8 mouse cellular contexts compared by ENCODE assay signal in genomic region chr4:45819208-45819931, GRCm38 (mm10). TPM values are rescaled to one million over a fixed set of nuclear protein-coding genes. Genes with fewer than 3 reads are reported as not detected.
A peak's percentile ranks its signal among the peaks of the same experiment; 100 is the strongest.
DNase-seq lines count a peak whose midpoint lies in the region; ATAC-seq and TF ChIP-seq lines count a peak whose summit lies in the region.

No protein-coding gene starts in this region.

- H3K9ac ChIP-seq in intestine, embryonic 16.5 days (ENCODE audit: low read depth, low read length) = 0 out of 2 replicates have a peak overlapping the region, but pooled peaks have one; percentile 2
- no peak overlapping the region for H3K9ac ChIP-seq in lung, postnatal 0 days (replicated peaks; ENCODE audit: low read depth)

- no peaks in the 10 kb centered on the region for H3K36me3 ChIP-seq in intestine, embryonic 16.5 days (ENCODE audit: control insufficient read depth, insufficient read depth, low read length)
- no peaks in the 10 kb centered on the region for H3K36me3 ChIP-seq in lung, postnatal 0 days (ENCODE audit: insufficient read depth, low read length)

- peak; percentile 21; the same call in 1 of the 2 replicates for TF ChIP-seq POLR2A in brain, embryonic 14.5 days (IDR thresholded peaks at IDR 0.05; ENCODE audit: borderline replicate concordance, extremely low read depth, insufficient read depth, insufficient read length, poor library complexity, severe bottlenecking)

- peak; percentile 82 for DNase-seq in Muller cell, postnatal 12 days (ENCODE audit: inconsistent ontology term)
- peak; percentile 98 for DNase-seq in brain, embryonic 14.5 days (ENCODE audit: low read depth)
- DNase-seq in frontal cortex, postnatal 36 days (ENCODE audit: low spot score in 2 of 2) = peak; percentile 51 to 63
- DNase-seq in lung, postnatal 0 days (ENCODE audit: low spot score) = peak; percentile 65
- DNase-seq in right cerebral cortex, adult 2 months (ENCODE audit: low spot score in 2 of 2) = peak; percentile 41 to 45
- no peak for DNase-seq in thymus, postnatal 25 days
- DNase-seq in natural killer cell, adult 2 months (ENCODE audit: low spot score in 2 of 2) = no peak

- no peak for TF ChIP-seq CTCF in brain, embryonic 14.5 days (IDR thresholded peaks at IDR 0.05; ENCODE audit: borderline replicate concordance, extremely low read depth, insufficient read depth, insufficient read length)
- TF ChIP-seq CTCF in lung, postnatal 0 days (IDR thresholded peaks at IDR 0.05) = no peak

- no peaks in the 10 kb centered on the region for H3K9me3 ChIP-seq in intestine, embryonic 16.5 days (ENCODE audit: control insufficient read depth, low read length)
- no peaks in the 10 kb centered on the region for H3K9me3 ChIP-seq in lung, postnatal 0 days (ENCODE audit: low read length)

- peak overlapping the region; percentile 54 for H3K4me2 ChIP-seq in intestine, embryonic 16.5 days (ENCODE audit: low read depth, low read length)
- peak overlapping the region; percentile 59 for H3K4me2 ChIP-seq in lung, postnatal 0 days (replicated peaks; ENCODE audit: low read depth, low read length)

- 7% methylated on average over 17 of the region's 17 CpGs for WGBS in intestine, embryonic 16.5 days
- WGBS in lung, postnatal 0 days = 4% methylated on average over 17 of the region's 17 CpGs

- TF ChIP-seq EP300 in lung, postnatal 0 days (IDR thresholded peaks at IDR 0.05) = no peak

- H3K27me3 ChIP-seq in intestine, embryonic 16.5 days (replicated peaks; ENCODE audit: control insufficient read depth, insufficient read depth, low read length) = peaks cover 8% of the 10 kb centered on the region
- H3K27me3 ChIP-seq in lung, postnatal 0 days (replicated peaks; ENCODE audit: insufficient read depth, low read length) = peaks cover 6% of the 10 kb centered on the region; the same call in 1 of the 2 replicates

- peaks cover 14% of the 10 kb centered on the region for H3K4me1 ChIP-seq in intestine, embryonic 16.5 days (ENCODE audit: control insufficient read depth, insufficient read depth, low read length)
- peaks cover 5% of the 10 kb centered on the region; the same call in 1 of the 2 replicates for H3K4me1 ChIP-seq in lung, postnatal 0 days (ENCODE audit: insufficient read depth, low read depth, low read length)

- ATAC-seq in intestine, embryonic 16.5 days = peak; percentile 68
- ATAC-seq in lung, postnatal 0 days = peak; percentile 75

- peak overlapping the region; percentile 29 for H3K4me3 ChIP-seq in intestine, embryonic 16.5 days (ENCODE audit: low read length)
- peak overlapping the region; percentile 19 for H3K4me3 ChIP-seq in lung, postnatal 0 days (ENCODE audit: low read depth, low read length)

- peak overlapping the region; percentile 5; the same call in 1 of the 2 replicates for H3K27ac ChIP-seq in intestine, embryonic 16.5 days (ENCODE audit: low read length)
- no peak overlapping the region for H3K27ac ChIP-seq in lung, postnatal 0 days (ENCODE audit: low read length)

RNA-seq across cellular contexts. Expression of gene Igfbpl1, which starts 7.4 kb away (rescaled TPM):
- 266 and 421 TPM in 2 replicates for polyA plus RNA-seq in brain, embryonic 14.5 days (2012; rRNA removed)
- 0.24 and 0.34 TPM in 2 replicates for polyA plus RNA-seq in intestine, embryonic 16.5 days (2015; fragmentation: Nextera tagmentation; extraction: Ambion mirVana)
- polyA plus RNA-seq in lung, postnatal 0 days (2015; fragmentation: Nextera tagmentation; extraction: Ambion mirVana) = not detected in 2 replicates

RNA-seq across cellular contexts. Expression of gene Aldh1b1, which starts 20.5 kb away (rescaled TPM):
- 9.8 and 11.4 TPM in 2 replicates for polyA plus RNA-seq in brain, embryonic 14.5 days (2012; rRNA removed)
- polyA plus RNA-seq in intestine, embryonic 16.5 days (2015; fragmentation: Nextera tagmentation; extraction: Ambion mirVana) = 638 and 702 TPM in 2 replicates
- 3.7 and 5.5 TPM in 2 replicates for polyA plus RNA-seq in lung, postnatal 0 days (2015; fragmentation: Nextera tagmentation; extraction: Ambion mirVana)

RNA-seq across cellular contexts. Expression of gene Stra6l, which starts 29.1 kb away (rescaled TPM):
- polyA plus RNA-seq in brain, embryonic 14.5 days (2012; rRNA removed) = 2.6 and 4.1 TPM in 2 replicates
- polyA plus RNA-seq in intestine, embryonic 16.5 days (2015; fragmentation: Nextera tagmentation; extraction: Ambion mirVana) = 9.7 and 13.3 TPM in 2 replicates
- 0.05 TPM in 1 of 2 replicates, not detected in the other for polyA plus RNA-seq in lung, postnatal 0 days (2015; fragmentation: Nextera tagmentation; extraction: Ambion mirVana)

Comparison
In these comparisons a context has a peak if more than half of its experiments do, and no peak if none do; other contexts are left out.
1. DNase-seq: peak in Muller cell, postnatal 12 days (single experiment), brain, embryonic 14.5 days (single experiment), frontal cortex, postnatal 36 days (2 of 2), lung, postnatal 0 days (single experiment) and right cerebral cortex, adult 2 months (2 of 2); none in thymus, postnatal 25 days (single experiment) and natural killer cell, adult 2 months (0 of 2).
2. RNA of gene Igfbpl1, which starts 7.4 kb away (polyA plus RNA-seq): 266 to 421 TPM in brain, embryonic 14.5 days; 0.24 to 0.34 TPM in intestine, embryonic 16.5 days and not detected in lung, postnatal 0 days; every median in the first group is over 100 times any median in the second.
3. RNA of gene Aldh1b1, which starts 20.5 kb away (polyA plus RNA-seq): 638 to 702 TPM in intestine, embryonic 16.5 days; 9.8 to 11.4 TPM in brain, embryonic 14.5 days and 3.7 to 5.5 TPM in lung, postnatal 0 days; every median in the first group is over 10 times any median in the second.